Mouse (Mus musculus) left cerebral cortex, postnatal 14 days (tissue): ENCODE data around the gene Galnt9. TPM values are rescaled to one million over a fixed set of nuclear protein-coding genes. Genes with fewer than 3 reads are reported as not detected.

Experiments
- DNase-seq, 2 experiments: peaks; one replicate each; pipeline ENCODE4 v3.0.0; 2021 to 2022; ENCODE audit warnings: low spot score in 2 of 2, mixed read lengths in 1 of 2
- intact Hi-C: fragments of 180-260 bp; cut with DNase I; formaldehyde crosslinking; loops from one replicate; pipeline ENCODE4 v1.15.1; 2025
- total RNA-seq, 2 experiments: library from RNA; stranded (reverse); gene quantifications; 2 replicates each; pipeline ENCODE4 v1.2.3; 2021

The Galnt9 gene
- total RNA-seq, 2 experiments from 2014 or later = 83.1 to 88.7 TPM

DNA sequence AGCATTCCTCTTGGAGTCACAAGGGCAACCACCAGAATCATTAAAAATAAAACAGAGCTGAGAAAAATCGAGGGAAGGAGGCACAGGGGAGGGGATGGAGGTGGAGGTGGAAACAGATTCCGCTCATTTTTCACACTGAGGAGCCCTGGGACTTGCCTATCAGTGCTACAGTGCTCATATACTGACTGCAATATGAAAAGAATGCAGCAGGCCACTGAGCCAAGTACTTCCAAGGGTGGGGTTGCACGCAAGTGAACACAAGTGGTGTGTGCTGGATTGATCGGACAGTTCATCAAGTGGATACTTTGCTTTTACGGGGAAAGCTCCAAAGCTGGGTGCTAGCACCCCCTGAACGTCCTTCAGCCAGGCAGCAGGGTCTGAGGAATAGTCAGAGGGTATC is 30.7 kb downstream of the Galnt9 start:
- DNase-seq = no peak
- intact Hi-C loops = no loop called here

DNA sequence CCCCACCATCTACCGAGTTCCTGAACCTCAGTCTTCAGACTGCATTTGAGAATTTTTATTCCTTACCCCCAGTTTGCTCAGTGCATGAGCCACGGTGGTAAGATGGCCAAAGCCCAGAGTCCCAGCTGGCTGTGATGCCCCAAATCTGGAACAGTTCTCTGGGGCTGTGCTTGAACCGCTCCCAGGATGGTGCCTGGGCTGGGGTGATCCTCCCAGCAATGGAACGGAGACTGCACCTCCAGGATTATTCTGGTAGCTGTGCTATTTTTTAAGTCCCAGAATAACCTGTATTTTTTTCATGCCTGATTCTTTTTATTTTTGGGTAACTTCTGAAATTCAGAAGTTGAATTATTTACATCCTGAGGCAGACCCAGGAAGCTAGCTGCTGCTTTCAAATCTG is 35.1 kb downstream of the Galnt9 start:
- no peak for DNase-seq
- intact Hi-C loops = no loop called here

DNA sequence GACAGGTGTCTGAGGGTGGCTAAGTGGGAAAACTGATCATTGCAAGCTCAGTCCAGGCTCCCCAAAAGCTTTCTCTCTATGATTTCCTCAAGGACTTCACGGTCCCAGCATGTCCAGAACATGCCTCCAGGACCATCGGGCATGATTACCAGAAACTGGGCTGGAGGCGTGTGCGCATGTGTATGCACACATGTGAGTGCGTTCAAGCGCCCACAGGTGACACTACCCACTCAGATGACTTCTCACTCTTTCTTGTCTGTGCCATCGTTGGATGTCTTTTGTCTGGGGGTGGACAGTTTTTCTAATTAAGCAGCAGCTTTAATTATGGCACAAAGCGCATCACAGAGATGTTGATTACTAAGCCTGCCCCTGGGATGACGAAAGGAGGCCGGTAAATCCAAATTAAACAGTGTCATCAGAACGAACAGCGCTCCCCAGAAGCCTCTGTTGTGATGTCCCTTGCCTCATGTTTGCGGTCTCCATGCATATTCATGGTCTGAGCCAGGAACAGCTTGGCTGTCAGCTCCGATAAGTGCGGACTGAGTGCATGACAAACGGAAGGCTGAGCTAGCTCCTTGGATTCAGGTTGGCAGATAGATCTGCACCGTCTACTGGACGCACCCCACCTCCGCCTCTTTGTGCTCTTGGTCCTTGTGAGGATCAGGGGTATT is 36.5 kb downstream of the Galnt9 start:
- intact Hi-C loops = no loop called here

DNA sequence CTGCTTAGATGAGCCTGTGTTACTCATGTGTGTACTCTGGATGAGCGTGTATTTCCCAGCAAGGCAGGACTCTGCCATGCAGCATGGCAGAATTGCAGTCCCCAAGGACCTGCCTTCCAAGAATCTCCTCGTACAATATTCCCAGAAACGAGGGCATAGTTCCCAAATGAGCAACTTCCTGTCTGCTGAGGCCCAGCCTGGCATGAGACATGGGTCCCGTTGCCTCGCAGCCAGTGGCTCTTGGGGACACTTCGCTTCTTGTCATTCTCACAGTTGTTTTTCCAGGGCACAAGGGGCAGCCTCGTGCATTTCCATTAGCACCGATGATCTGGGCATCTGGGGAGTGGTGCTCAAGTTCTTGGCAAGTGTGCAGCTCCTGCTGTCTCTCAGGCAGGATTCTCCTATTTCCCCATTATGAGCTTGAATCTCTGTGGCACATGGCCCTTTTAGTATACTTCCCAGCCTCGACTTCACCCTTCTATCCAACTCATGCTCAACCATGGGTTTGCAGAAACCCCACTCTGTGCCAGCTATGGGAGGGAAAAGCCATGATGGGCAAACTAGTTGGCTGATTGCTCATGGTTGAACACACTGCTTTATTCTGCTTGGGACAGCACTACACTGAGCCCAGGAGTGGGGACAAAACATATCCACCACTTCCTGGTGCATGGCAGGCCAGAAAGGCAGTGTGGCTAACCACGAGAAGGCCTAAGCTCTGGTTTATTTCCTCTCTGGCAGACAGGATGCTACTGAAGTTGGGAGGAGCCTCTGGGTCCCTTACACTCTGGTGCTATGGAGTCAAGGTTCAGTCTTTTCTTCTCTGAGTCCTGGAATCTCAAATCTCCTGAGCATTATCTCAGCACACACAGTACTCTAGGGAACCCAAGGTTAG is 38.7 kb downstream of the Galnt9 start:
- intact Hi-C loops = no loop called here
- DNase-seq = no peak

More for the DNA sequence above, 36.5 kb downstream of the Galnt9 start:
- peak; percentile 35 to 67 for DNase-seq

DNA sequence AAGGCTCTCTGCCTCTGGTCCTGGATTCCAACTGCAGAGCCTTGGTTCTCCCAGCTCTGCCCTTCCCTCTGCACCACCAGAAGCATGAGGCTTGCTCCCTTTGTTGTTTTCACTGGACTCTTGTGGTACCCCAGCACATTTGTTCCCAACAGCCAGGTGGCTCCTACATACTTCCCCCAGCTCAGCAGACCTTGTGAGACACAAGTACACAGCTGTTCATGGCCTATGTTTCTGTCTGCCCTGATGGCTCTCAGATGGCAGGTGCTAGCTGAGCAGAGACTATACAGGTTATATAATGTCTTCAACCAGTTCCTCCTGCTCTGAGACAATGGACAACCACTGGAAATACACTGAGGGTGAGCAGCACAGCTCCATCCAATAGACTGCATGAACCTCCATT is 43.3 kb downstream of the Galnt9 start:
- intact Hi-C loops = no loop called here

DNA sequence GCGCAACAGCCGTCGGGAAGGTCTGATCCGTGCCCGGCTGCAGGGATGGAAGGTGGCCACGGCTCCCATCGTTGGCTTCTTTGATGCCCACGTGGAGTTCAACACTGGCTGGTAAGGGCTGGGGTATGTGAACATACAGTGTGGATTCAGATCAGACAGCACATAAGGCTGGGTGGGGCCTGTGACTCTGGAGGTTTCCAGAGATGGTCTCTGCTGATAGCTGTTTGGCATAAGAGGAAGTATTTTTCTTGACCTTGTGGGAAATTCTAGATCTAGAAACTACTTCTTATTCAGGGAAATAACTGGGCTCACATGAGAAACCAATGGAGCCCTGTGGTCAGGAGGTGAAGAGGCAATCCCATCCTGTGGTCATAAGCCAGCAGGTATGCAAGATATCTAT is 45.7 kb downstream of the Galnt9 start:
- intact Hi-C loops = no loop called here
- no peak for DNase-seq

More for the DNA sequence above, 43.3 kb downstream of the Galnt9 start:
- no peak for DNase-seq

DNA sequence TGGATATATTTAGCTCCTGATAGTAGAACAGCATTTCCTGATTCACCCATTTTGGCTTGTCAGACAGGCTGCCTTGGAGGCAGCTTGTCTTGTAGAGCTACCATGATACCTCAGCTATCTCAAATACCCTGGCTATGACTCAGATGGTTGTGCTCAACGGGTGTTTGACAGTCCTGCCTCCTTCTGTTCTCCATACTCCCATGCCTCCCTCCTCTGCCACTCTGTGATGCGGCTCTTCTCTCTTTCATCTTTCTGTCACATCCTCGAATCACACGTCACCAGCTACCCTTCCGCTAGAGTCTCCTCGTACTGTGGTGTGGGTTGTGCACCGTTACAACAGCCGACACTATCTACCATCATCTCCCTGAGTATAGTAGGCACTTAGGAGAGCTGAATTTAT is 50.3 kb downstream of the Galnt9 start:
- DNase-seq = no peak
- intact Hi-C loops = no loop called here

DNA sequence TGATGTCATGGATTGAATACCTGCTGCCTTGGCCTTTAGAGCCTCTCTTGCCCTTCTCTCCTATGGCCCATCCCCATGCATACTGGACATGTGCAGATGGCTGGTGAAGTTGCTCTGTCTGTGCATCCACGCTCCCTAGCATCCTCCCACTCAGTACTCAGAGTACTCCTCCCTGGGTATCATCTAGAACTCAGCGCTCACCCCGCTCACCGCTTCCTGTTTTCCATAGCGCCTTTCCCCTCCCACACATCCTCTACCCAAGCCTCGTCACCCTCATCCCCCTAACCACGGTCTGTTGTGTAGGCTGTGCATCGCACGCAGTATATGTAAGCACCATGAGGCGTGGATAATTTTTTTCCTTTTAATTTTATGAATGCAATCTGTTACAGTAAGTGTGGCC is 51.2 kb downstream of the Galnt9 start:
- DNase-seq = peak; percentile 44 to 57

DNA sequence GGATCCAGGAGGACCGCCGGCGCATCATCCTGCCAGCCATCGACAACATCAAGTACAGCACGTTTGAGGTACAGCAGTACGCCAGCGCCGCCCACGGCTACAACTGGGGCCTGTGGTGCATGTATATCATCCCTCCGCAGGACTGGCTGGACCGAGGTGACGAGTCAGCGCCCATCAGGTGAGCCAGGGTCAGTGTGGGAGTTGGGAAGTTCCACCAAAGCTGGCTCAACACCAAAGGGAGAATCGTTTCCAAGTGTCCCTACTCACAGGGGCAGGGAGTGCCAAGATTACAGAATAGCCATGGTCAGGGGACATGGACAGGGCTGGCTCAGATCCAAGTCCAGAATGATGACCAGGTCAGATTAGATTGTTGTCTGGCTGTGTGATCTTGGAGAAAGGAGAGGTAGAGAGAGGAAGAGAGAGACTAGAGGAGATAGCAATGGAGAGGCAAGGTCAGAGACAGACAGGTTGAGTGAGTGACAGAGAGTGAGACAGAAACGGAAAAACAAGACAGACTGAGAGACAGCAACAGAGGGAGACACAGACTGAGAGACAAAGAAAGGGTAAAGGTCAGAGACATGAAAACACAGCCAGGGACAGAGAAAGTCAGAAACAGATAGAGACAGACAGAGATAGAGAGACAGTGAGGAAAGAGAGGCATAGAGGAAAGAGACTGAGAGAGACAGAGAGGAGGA is 52.1 kb downstream of the Galnt9 start:
- no peak for DNase-seq
- intact Hi-C loops = loop anchor here (5.0 kb wide), 2 partner anchors 34 to 74 kb away; no protein-coding TSS in a partner anchor

More for the DNA sequence above, 51.2 kb downstream of the Galnt9 start:
- intact Hi-C loops = loop anchor here (5.0 kb wide), 2 partner anchors 33 to 73 kb away; no protein-coding TSS in a partner anchor

DNA sequence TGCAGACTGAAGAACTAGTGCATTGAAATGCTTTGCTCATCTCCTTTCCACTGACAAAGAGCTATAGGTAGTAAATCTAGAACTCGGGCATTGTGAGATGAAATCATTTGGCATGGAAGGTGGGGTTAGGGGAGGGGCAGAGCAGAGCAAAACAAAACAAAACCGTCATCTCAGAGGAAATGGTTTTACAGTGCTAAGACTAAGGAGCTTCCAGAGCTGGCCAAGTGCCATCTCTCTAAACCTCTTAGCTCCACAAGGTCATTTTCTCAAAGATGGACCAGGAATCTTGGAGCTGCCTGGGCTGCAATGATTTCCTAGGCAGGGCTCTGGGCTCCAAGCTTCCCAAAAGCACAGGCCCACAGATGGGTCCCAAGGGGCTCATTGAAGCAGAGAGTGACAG is 53.3 kb downstream of the Galnt9 start:
- no peak for DNase-seq
- intact Hi-C loops = loop anchor here (5.0 kb wide), 2 partner anchors 35 to 75 kb away; no protein-coding TSS in a partner anchor

DNA sequence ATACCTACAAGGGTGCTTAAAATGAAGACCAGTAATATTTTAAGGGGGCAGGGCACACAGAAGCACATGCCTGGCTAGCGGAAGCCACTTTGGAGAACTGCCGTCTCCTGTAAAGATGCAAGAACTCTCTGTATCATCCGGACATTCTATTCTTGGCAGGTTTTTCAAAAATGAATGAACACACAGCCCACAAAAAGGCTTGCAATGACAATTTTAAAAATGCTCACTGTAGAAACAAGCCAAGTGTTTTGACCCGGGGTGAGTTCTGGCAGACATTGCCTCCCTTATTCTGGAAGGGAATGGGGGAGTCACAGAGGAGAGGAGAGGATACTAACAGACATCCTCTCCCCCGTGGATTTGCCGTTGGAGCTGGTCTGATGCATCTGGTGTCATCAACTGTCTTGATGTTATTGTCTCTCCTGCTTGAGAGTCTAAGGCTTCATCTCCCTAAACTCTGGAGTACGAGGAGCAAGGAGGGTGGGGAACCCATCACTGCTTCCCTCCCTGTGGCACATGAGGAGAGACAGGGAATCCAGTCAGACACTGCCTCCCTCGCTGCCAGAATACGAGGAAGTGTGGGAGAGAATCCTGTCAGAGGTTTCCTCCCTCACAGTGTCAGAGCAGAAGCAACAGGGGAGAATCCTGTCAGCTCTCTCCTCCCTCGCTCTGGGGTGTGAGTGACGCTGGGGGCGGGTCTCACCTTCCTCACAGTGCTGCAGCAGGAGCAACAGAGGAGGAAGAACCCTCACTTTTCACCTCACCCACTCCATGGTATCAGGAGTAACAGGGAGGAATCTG is 54.3 kb downstream of the Galnt9 start:
- peak; percentile 63 to 73 for DNase-seq
- intact Hi-C loops = loop anchor here (5.0 kb wide), 2 partner anchors 36 to 76 kb away; no protein-coding TSS in a partner anchor

DNA sequence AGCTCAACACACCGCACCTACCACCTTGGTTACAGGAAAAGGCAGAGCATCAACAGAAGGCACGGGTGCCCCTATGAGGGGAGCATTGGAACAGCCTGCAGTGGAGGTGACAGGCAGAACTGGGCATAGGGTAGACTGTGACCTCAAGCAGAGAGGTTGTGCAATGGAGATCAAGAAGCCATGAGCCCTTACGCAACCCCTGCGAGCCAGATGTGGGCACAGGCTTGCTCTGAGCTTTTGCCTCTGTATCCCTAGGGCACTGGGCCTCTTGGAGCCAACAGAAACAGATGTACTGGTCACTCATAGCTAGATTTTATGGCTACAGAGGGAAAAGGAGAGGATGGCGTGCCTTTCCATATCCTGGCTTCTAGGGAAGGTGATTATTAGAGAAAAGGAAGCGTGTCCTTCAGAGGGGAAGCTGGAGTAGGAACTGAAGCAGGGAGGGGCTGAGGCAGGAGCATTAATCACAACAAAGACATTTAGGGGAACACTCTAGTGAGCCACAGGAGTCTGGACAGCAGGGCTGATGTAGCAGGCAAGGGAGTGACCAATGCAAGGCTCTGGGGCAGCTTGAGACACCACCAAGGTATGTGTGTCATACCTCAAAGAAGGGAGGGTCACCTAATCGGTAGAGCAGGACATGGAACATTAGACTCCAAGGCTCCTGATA is 59.0 kb downstream of the Galnt9 start:
- DNase-seq = no peak
- intact Hi-C loops = no loop called here

DNA sequence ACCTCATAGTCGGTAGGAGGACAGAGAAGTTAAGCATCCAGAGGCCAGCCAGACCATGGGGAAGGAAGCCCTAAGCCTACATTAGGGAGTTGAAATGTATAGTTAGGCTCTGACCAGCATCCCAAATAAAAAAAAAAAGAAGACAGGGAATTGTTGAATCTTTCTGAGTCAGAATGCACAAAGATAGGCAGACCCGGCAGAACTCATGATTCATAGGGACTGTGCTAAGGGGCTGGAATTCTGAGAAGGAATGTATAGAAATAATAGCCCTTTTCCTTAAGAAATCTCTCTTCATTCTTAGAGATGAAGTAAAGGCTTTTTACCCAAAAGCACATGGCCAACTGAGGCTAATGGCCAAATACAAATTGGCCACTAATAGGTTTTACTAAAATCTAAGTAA is 60.2 kb downstream of the Galnt9 start:
- intact Hi-C loops = no loop called here

DNA sequence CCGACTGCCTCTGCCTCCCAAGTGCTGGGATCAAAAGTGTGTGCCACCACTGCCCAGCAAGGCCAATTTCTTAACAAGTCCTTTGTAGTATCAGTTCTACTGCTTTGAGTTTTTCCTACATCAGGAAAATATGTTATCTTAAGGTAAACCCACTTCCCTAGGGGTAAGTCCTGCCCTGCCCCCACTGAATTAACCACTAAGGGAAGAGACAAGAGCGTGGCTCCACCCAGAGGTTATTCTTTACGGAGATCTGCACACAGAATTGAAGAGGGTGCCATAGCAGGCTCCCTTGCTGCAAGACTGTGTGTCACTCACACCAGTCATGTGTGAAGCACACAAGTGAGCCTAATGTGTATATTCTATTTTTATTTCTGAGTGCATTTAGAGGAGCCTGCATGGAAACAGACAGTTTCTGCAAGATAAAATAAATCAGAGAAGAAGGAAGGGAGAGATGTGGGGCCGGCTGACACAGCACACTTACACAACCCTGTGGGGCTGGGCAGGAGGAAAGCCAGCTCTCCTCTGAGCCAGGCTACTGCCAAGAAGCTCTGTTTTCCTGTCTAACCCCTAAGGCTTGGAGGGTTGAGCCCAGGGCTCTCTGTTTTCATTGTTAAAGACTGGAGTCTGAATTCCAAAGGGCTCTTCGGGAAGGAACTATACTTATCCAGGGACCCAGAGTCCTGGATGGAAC is 61.5 kb downstream of the Galnt9 start:
- intact Hi-C loops = no loop called here
- DNase-seq = peak in 1 of 2 experiments; percentile 38

More for the DNA sequence above, 60.2 kb downstream of the Galnt9 start:
- DNase-seq = no peak

DNA sequence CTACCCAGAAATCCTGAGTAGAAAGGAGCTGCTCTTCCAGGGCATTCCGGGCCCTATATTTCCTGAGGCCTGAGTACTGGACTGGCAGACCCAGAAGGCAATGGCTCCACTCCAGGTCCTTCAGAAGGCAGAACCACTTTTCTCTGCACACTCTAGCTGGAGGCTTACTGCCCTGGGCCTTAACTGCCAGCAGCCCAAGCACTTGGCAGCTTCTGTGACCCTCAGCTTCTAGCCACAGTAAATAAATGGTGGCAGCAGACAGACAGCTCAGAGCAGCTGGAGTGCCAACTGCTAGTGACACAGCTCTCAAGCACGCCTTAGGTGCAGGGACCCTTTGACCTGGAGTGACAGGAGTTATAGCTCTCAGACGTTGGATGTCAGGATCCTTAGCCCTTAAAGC is 63.6 kb downstream of the Galnt9 start:
- intact Hi-C loops = no loop called here
- no peak for DNase-seq

DNA sequence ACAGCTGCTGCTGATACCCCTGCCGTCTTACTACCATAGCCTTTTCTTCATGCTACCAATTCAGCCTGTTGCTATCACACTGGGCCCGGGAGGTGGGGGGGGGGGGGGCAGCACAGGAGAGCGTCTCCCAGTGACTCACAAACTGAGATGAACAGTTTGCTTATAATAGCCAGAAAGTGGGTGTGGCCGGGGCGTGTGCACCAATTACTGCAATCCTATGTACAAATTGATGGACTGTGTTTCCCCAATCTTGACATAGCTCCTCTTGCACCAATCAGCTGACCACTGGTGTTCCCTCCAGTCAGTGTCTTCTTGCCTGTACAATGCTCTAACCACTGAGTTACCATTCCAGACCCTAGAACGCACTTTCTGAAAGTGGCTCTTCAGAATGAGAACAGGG is 64.2 kb downstream of the Galnt9 start:
- intact Hi-C loops = no loop called here
- DNase-seq = no peak

DNA sequence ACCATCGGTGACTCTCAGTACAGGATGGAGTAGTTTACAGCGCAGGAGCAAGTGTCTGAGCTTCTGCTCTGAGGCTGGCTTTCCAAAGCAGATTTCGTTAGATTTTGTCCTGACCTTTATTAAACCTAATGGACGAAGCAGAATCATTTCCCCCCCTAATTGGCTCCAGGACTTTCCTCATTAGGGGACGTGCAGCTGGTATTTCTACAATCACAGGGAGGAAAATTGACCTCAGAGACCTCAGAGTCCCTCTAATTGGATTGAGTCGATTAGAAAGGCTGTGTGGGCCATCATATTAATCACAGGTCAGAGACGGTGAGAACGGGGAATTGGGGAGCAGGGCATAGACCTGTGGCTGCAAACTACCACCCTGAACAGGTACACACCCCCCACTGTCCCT is 64.8 kb downstream of the Galnt9 start:
- intact Hi-C loops = no loop called here
- no peak for DNase-seq

DNA sequence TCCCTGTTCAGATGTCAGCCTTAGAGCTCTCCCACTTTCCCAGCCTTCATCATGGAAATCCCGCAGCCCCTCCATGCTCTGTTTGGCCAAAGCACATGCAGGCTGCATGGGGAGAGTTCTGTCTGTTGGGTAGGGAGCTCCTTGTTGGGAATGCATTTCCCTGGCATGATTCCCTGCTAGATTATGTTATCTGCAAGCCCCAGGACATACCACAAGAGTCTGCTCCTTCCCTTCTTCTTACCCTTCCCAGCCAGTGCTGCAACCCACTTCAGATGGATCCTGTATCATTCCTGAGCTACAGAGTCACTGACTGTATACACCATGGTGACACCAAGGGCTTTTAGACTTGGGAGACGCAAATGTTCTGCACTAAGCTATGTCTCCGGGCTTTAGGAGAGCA is 65.3 kb downstream of the Galnt9 start:
- intact Hi-C loops = no loop called here
- no peak for DNase-seq
